Mouse (Mus musculus) bone marrow macrophage, adult 2 months (primary cell): ENCODE measurements around the gene Tmem106c. TPM values are rescaled to one million over a fixed set of nuclear protein-coding genes. Genes with fewer than 3 reads are reported as not detected.

Experiments used
- H3K27ac ChIP-seq: 2 replicates; pipeline ENCODE4 v1.5.1; 2012; ENCODE audit warnings: low read depth, low read length; ENCODE audit not compliant: insufficient read depth
- H3K4me1 ChIP-seq: 2 replicates; pipeline ENCODE4 v1.6.1; 2012; ENCODE audit warnings: low read length; ENCODE audit not compliant: control insufficient read depth, insufficient read depth
- H3K4me3 ChIP-seq: 2 replicates; pipeline ENCODE4 v1.5.1; 2012; ENCODE audit warnings: mild to moderate bottlenecking, low read length, moderate library complexity; ENCODE audit not compliant: insufficient read depth
- CTCF ChIP-seq: IDR thresholded peaks from 2 replicates; pipeline ENCODE4 v1.5.1; 2012; ENCODE audit warnings: low read depth, mild to moderate bottlenecking, low read length, moderate library complexity
- POLR2A ChIP-seq: IDR thresholded peaks from 2 replicates; pipeline ENCODE4 v1.6.1; 2012; ENCODE audit warnings: mild to moderate bottlenecking, low read depth, low read length, borderline replicate concordance
- polyA plus RNA-seq: library from polyadenylated mRNA; stranded (reverse); fragments of >200 nt; gene quantifications from 2 replicates; pipeline ENCODE4 v1.2.4, GENCODE M21; 2012; ENCODE audit not compliant: missing spikeins, insufficient read depth, insufficient read length

Tmem106c gene
- polyA plus RNA-seq, 1 experiment = 60.3 TPM

- H3K4me1 ChIP-seq = no peaks in the 10 kb centered on the region
- no peak for TF ChIP-seq POLR2A
- TF ChIP-seq CTCF = no peak
- no peak overlapping the region for H3K4me3 ChIP-seq
- H3K27ac ChIP-seq = no peak overlapping the region
These were observed 48.8 kb downstream of the Tmem106c start for GRCm38 (mm10) chr15:98012810-98013209.

- H3K27ac ChIP-seq = no peak overlapping the region
- no peak for TF ChIP-seq CTCF
- no peaks in the 10 kb centered on the region for H3K4me1 ChIP-seq
- no peak overlapping the region for H3K4me3 ChIP-seq
These were observed 53.9 kb downstream of the Tmem106c start for GRCm38 (mm10) chr15:98017925-98018324.

- Histone ChIP-seq H3K4me1 (no peaks in the 10 kb centered on the region), H3K4me3 (no peak overlapping the region), H3K27ac (no peak overlapping the region)
- TF ChIP-seq POLR2A (no peak), CTCF (no peak)
These were observed 55.0 kb downstream of the Tmem106c start for GRCm38 (mm10) chr15:98019047-98019446.

Other genes with a start within 250 kb of the Tmem106c start
- not detected in 2 replicates for gene Endou, start 232.9 kb upstream of the Tmem106c start, polyA plus RNA-seq
- gene Rapgef3, start 196.2 kb upstream of the Tmem106c start, polyA plus RNA-seq = 2.6 and 3.7 TPM in 2 replicates
- 261 and 265 TPM in 2 replicates for gene Slc48a1, start 185.7 kb upstream of the Tmem106c start, polyA plus RNA-seq
- 14.8 and 16.0 TPM in 2 replicates for gene Hdac7, start 119.7 kb upstream of the Tmem106c start, polyA plus RNA-seq
- gene Vdr, start 53.6 kb upstream of the Tmem106c start, polyA plus RNA-seq = 0.45 and 0.82 TPM in 2 replicates
- gene Col2a1, start 40.5 kb downstream of the Tmem106c start, polyA plus RNA-seq = 0.87 and 1.0 TPM in 2 replicates
- gene Pfkm, start 128.4 kb downstream of the Tmem106c start, polyA plus RNA-seq = 11.0 and 13.1 TPM in 2 replicates
- 16.7 and 18.7 TPM in 2 replicates for gene Senp1, start 129.5 kb downstream of the Tmem106c start, polyA plus RNA-seq
- 28.2 and 33.5 TPM in 2 replicates for gene Asb8, start 201.4 kb downstream of the Tmem106c start, polyA plus RNA-seq
- gene Ccdc184, start 203.0 kb downstream of the Tmem106c start, polyA plus RNA-seq = not detected in 2 replicates
- gene Olfr288, start 231.3 kb downstream of the Tmem106c start, polyA plus RNA-seq = not detected in 2 replicates